Mouse (Mus musculus): ENCODE results near the gene Pkdcc.

GRCm38 (mm10) chr17:83207296-83207695 lies 7.8 kb upstream of the Pkdcc start:
- no peak for TF ChIP-seq CTCF (IDR thresholded peaks at IDR 0.05; ENCODE audit: insufficient read depth, low read length)
- no peak for TF ChIP-seq POLR2A (IDR thresholded peaks at IDR 0.05; ENCODE audit: borderline replicate concordance, extremely low read depth, low read depth, low read length)
